In the genomic region with DNA sequence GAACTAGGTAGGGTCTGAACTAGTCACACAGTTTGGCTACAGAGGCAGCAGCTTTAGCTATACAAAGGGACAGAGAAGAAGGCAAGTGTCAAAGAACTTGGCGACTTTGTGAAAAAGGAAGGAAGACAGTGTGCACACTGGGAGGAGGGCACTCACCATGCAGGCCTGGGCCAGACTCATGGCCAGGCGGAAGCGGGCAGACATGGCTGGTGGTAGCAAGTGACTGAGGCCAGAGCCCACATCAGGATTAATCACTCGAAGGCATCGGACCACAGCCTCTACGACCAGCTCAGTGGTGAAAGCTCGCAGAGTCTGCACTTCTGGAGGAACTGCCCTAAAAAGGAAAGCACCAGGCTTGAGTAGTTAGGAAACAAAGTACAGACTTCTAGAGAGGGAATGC, we compare ENCODE assay signal across 13 mouse cellular contexts. TPM values are rescaled to one million over a fixed set of nuclear protein-coding genes. Genes with fewer than 3 reads are reported as not detected.
DNase-seq lines count a peak whose midpoint lies in the region; ATAC-seq lines count a peak whose summit lies in the region.
"Had no signal": no experiment of that assay in that cellular context is flagged by ENCODE, and none has a peak within 500 bp of the region (broad histone marks: within the 10 kb centered on the region; RNA-seq: fewer than 3 reads in every experiment).

No protein-coding gene starts in this region.

- peaks cover 11% of the 10 kb centered on the region; the same call in 1 of the 2 replicates for H3K27me3 ChIP-seq in heart, embryonic 13.5 days (replicated peaks)
- H3K27me3 ChIP-seq in midbrain, embryonic 12.5 days, result no peaks in the 10 kb centered on the region
- no peaks in the 10 kb centered on the region for H3K27me3 ChIP-seq in midbrain, embryonic 15.5 days (replicated peaks)
- H3K27me3 ChIP-seq in limb, embryonic 13.5 days, result 0 out of 2 replicates have a peak, but pooled peaks cover 3% of the 10 kb centered on the region
- no peaks in the 10 kb centered on the region for H3K27me3 ChIP-seq in stomach, embryonic 15.5 days (replicated peaks)

- no peak overlapping the region for H3K4me3 ChIP-seq in heart, embryonic 13.5 days
- no peak overlapping the region for H3K4me3 ChIP-seq in midbrain, embryonic 12.5 days
- H3K4me3 ChIP-seq in midbrain, embryonic 15.5 days, result no peak overlapping the region
- H3K4me3 ChIP-seq in limb, embryonic 13.5 days, result 0 out of 2 replicates have a peak overlapping the region, but pooled peaks have one; percentile 48
- 0 out of 2 replicates have a peak overlapping the region, but pooled peaks have one; percentile 50 for H3K4me3 ChIP-seq in stomach, embryonic 15.5 days (replicated peaks)

- H3K4me1 ChIP-seq in heart, embryonic 13.5 days, result no peaks in the 10 kb centered on the region
- H3K4me1 ChIP-seq in midbrain, embryonic 12.5 days, result no peaks in the 10 kb centered on the region
- peaks cover 11% of the 10 kb centered on the region; the same call in 1 of the 2 replicates for H3K4me1 ChIP-seq in midbrain, embryonic 15.5 days
- H3K4me1 ChIP-seq in limb, embryonic 13.5 days, result no peaks in the 10 kb centered on the region; the same call in 1 of the 2 replicates
- H3K4me1 ChIP-seq in stomach, embryonic 15.5 days, result no peaks in the 10 kb centered on the region

- intact Hi-C loops in heart, postnatal 10 days (cut with DNase I), result no loop called here

- peaks cover 10% of the 10 kb centered on the region; the same call in 1 of the 2 replicates for H3K36me3 ChIP-seq in heart, embryonic 13.5 days
- H3K36me3 ChIP-seq in midbrain, embryonic 12.5 days, result peaks cover 8% of the 10 kb centered on the region; the same call in 1 of the 2 replicates
- H3K36me3 ChIP-seq in midbrain, embryonic 15.5 days (replicated peaks), result no peaks in the 10 kb centered on the region
- peaks cover 4% of the 10 kb centered on the region for H3K36me3 ChIP-seq in limb, embryonic 13.5 days
- H3K36me3 ChIP-seq in stomach, embryonic 15.5 days, result no peaks in the 10 kb centered on the region

- no peak overlapping the region for H3K27ac ChIP-seq in heart, embryonic 13.5 days (replicated peaks)
- no peak overlapping the region for H3K27ac ChIP-seq in midbrain, embryonic 12.5 days (replicated peaks)
- no peak overlapping the region for H3K27ac ChIP-seq in midbrain, embryonic 15.5 days
- H3K27ac ChIP-seq in limb, embryonic 13.5 days, result no peak overlapping the region
- H3K27ac ChIP-seq in stomach, embryonic 15.5 days, result no peak overlapping the region

- WGBS in heart, embryonic 13.5 days, result 77% methylated on average over 7 of the region's 7 CpGs
- WGBS in midbrain, embryonic 12.5 days, result 92% methylated on average over 7 of the region's 7 CpGs
- WGBS in midbrain, embryonic 15.5 days, result 93% methylated on average over 7 of the region's 7 CpGs
- WGBS in limb, embryonic 13.5 days, result 85% methylated on average over 7 of the region's 7 CpGs
- 85% methylated on average over 7 of the region's 7 CpGs for WGBS in stomach, embryonic 15.5 days

- H3K9ac ChIP-seq in heart, embryonic 13.5 days, result 0 out of 2 replicates have a peak overlapping the region, but pooled peaks have one; percentile 37
- H3K9ac ChIP-seq in midbrain, embryonic 12.5 days (replicated peaks), result no peak overlapping the region
- H3K9ac ChIP-seq in midbrain, embryonic 15.5 days, result no peak overlapping the region
- H3K9ac ChIP-seq in limb, embryonic 13.5 days, result no peak overlapping the region
- no peak overlapping the region for H3K9ac ChIP-seq in stomach, embryonic 15.5 days

- no peak for DNase-seq in heart, postnatal 10 days
- no peak for DNase-seq in layer of hippocampus, postnatal 25 days (ENCODE audit: extremely low spot score in 1 of 2, low spot score in 1 of 2)
- no peak for DNase-seq in testis, postnatal 10 days (ENCODE audit: low spot score)
- DNase-seq: cerebellum, adult 9-11 months; gastrocnemius, postnatal 25 days; kidney, postnatal 4 days; lung, postnatal 4 days had no signal

- no peak for ATAC-seq in heart, embryonic 13.5 days (ENCODE audit: extremely low read depth, insufficient number of reproducible peaks, low FRiP score, low TSS enrichment)
- ATAC-seq in midbrain, embryonic 12.5 days (ENCODE audit: low FRiP score, low read depth), result no peak
- ATAC-seq in midbrain, embryonic 15.5 days (replicated peaks), result no peak
- ATAC-seq in limb, embryonic 13.5 days (ENCODE audit: low FRiP score, low read depth), result no peak
- no peak for ATAC-seq in stomach, embryonic 15.5 days (ENCODE audit: insufficient read depth, low FRiP score, low read depth)
- ATAC-seq: CD4-positive, CD25-positive, alpha-beta regulatory T cell, adult 4 months had no signal

- H3K9me3 ChIP-seq in heart, embryonic 13.5 days, result no peaks in the 10 kb centered on the region
- no peaks in the 10 kb centered on the region for H3K9me3 ChIP-seq in midbrain, embryonic 12.5 days
- H3K9me3 ChIP-seq in midbrain, embryonic 15.5 days, result no peaks in the 10 kb centered on the region
- no peaks in the 10 kb centered on the region for H3K9me3 ChIP-seq in limb, embryonic 13.5 days
- no peaks in the 10 kb centered on the region for H3K9me3 ChIP-seq in stomach, embryonic 15.5 days

- peak overlapping the region; percentile 69 for H3K4me2 ChIP-seq in heart, embryonic 13.5 days
- peak overlapping the region; percentile 52; the same call in 1 of the 2 replicates for H3K4me2 ChIP-seq in midbrain, embryonic 12.5 days (replicated peaks)
- no peak overlapping the region for H3K4me2 ChIP-seq in midbrain, embryonic 15.5 days
- peak overlapping the region; percentile 61 for H3K4me2 ChIP-seq in limb, embryonic 13.5 days (replicated peaks)
- H3K4me2 ChIP-seq in stomach, embryonic 15.5 days, result no peak overlapping the region

RNA-seq across cellular contexts. Expression of gene Ccdc22, which starts 1.3 kb away (rescaled TPM):
- polyA plus RNA-seq in heart, embryonic 13.5 days (2015; fragmentation: Nextera tagmentation; extraction: Ambion mirVana), result 18.2 and 20.0 TPM in 2 replicates
- total RNA-seq in heart, postnatal 10 days (2021), result 10 to 100 TPM; 11.4 to 12.4 TPM
- 30.3 and 30.8 TPM in 2 replicates for polyA plus RNA-seq in midbrain, embryonic 12.5 days (2016; fragmentation: Nextera tagmentation; extraction: Ambion mirVana)
- 33.0 and 34.4 TPM in 2 replicates for polyA plus RNA-seq in midbrain, embryonic 15.5 days (2015; fragmentation: Nextera tagmentation; extraction: Ambion mirVana)
- 27.9 and 29.6 TPM in 2 replicates for polyA plus RNA-seq in limb, embryonic 13.5 days (2015; fragmentation: Nextera tagmentation; extraction: Ambion mirVana)
- 28.0 and 29.0 TPM in 2 replicates for polyA plus RNA-seq in stomach, embryonic 15.5 days (2015; fragmentation: Nextera tagmentation; extraction: Ambion mirVana)
- total RNA-seq in layer of hippocampus, postnatal 25 days (2021), result 10 to 100 TPM; 20.9 to 25.2 TPM

RNA-seq across cellular contexts. Expression of gene Cacna1f, which starts 2.9 kb away (rescaled TPM):
- not detected in 2 replicates for polyA plus RNA-seq in heart, embryonic 13.5 days (2015; fragmentation: Nextera tagmentation; extraction: Ambion mirVana)
- total RNA-seq in heart, postnatal 10 days (2021), result not detected
- polyA plus RNA-seq in midbrain, embryonic 12.5 days (2016; fragmentation: Nextera tagmentation; extraction: Ambion mirVana), result not detected in 2 replicates
- 0.13 and 0.27 TPM in 2 replicates for polyA plus RNA-seq in midbrain, embryonic 15.5 days (2015; fragmentation: Nextera tagmentation; extraction: Ambion mirVana)
- 0.04 TPM in 1 of 2 replicates, not detected in the other for polyA plus RNA-seq in limb, embryonic 13.5 days (2015; fragmentation: Nextera tagmentation; extraction: Ambion mirVana)
- polyA plus RNA-seq in stomach, embryonic 15.5 days (2015; fragmentation: Nextera tagmentation; extraction: Ambion mirVana), result 0.04 TPM in 1 of 2 replicates, not detected in the other
- not detected for total RNA-seq in layer of hippocampus, postnatal 25 days (2021)
- total RNA-seq: gastrocnemius, postnatal 25 days had no signal
- polyA plus RNA-seq: CD4-positive, CD25-positive, alpha-beta regulatory T cell, adult 4 months had no signal

RNA-seq across cellular contexts. Expression of gene Ppp1r3f, which starts 29.9 kb away (rescaled TPM):
- polyA plus RNA-seq in heart, embryonic 13.5 days (2015; fragmentation: Nextera tagmentation; extraction: Ambion mirVana), result 1.4 and 1.8 TPM in 2 replicates
- 1 to 10 TPM; 1.9 to 2.1 TPM for total RNA-seq in heart, postnatal 10 days (2021)
- 4.9 and 5.7 TPM in 2 replicates for polyA plus RNA-seq in midbrain, embryonic 12.5 days (2016; fragmentation: Nextera tagmentation; extraction: Ambion mirVana)
- 7.5 and 8.1 TPM in 2 replicates for polyA plus RNA-seq in midbrain, embryonic 15.5 days (2015; fragmentation: Nextera tagmentation; extraction: Ambion mirVana)
- polyA plus RNA-seq in limb, embryonic 13.5 days (2015; fragmentation: Nextera tagmentation; extraction: Ambion mirVana), result 1.6 and 2.3 TPM in 2 replicates
- 1.6 and 2.0 TPM in 2 replicates for polyA plus RNA-seq in stomach, embryonic 15.5 days (2015; fragmentation: Nextera tagmentation; extraction: Ambion mirVana)
- total RNA-seq in layer of hippocampus, postnatal 25 days (2021), result 10 to 100 TPM; 17.4 to 17.8 TPM

RNA-seq across cellular contexts. Expression of gene Foxp3, which starts 30.6 kb away (rescaled TPM):
- 0.19 TPM in 1 of 2 replicates, not detected in the other for polyA plus RNA-seq in heart, embryonic 13.5 days (2015; fragmentation: Nextera tagmentation; extraction: Ambion mirVana)
- total RNA-seq in heart, postnatal 10 days (2021), result under 1 TPM; 0.25 to 0.45 TPM
- 0.09 and 0.13 TPM in 2 replicates for polyA plus RNA-seq in midbrain, embryonic 12.5 days (2016; fragmentation: Nextera tagmentation; extraction: Ambion mirVana)
- polyA plus RNA-seq in midbrain, embryonic 15.5 days (2015; fragmentation: Nextera tagmentation; extraction: Ambion mirVana), result 0.10 TPM in 1 of 2 replicates, not detected in the other
- 0.08 and 0.09 TPM in 2 replicates for polyA plus RNA-seq in limb, embryonic 13.5 days (2015; fragmentation: Nextera tagmentation; extraction: Ambion mirVana)
- 0.04 and 0.12 TPM in 2 replicates for polyA plus RNA-seq in stomach, embryonic 15.5 days (2015; fragmentation: Nextera tagmentation; extraction: Ambion mirVana)
- under 1 TPM in 1 of 2 experiments, not detected in 1; 0.21 TPM for total RNA-seq in layer of hippocampus, postnatal 25 days (2021)

RNA-seq across cellular contexts. Expression of gene Syp, which starts 34.3 kb away (rescaled TPM):
- 0.55 and 0.75 TPM in 2 replicates for polyA plus RNA-seq in heart, embryonic 13.5 days (2015; fragmentation: Nextera tagmentation; extraction: Ambion mirVana)
- total RNA-seq in heart, postnatal 10 days (2021), result 1 to 10 TPM in 1 of 2 experiments, under 1 TPM in 1; 0.57 to 1.9 TPM
- polyA plus RNA-seq in midbrain, embryonic 12.5 days (2016; fragmentation: Nextera tagmentation; extraction: Ambion mirVana), result 39.9 and 40.8 TPM in 2 replicates
- 176 and 179 TPM in 2 replicates for polyA plus RNA-seq in midbrain, embryonic 15.5 days (2015; fragmentation: Nextera tagmentation; extraction: Ambion mirVana)
- 0.93 and 1.4 TPM in 2 replicates for polyA plus RNA-seq in limb, embryonic 13.5 days (2015; fragmentation: Nextera tagmentation; extraction: Ambion mirVana)
- polyA plus RNA-seq in stomach, embryonic 15.5 days (2015; fragmentation: Nextera tagmentation; extraction: Ambion mirVana), result 7.3 and 7.5 TPM in 2 replicates
- total RNA-seq in layer of hippocampus, postnatal 25 days (2021), result 1,000 to 10,000 TPM; 1,873 to 2,127 TPM

Comparison
In these comparisons a context has a peak if more than half of its experiments do, and no peak if none do; other contexts are left out.
1. H3K4me2 ChIP-seq: peak in heart, embryonic 13.5 days (single experiment), midbrain, embryonic 12.5 days (single experiment) and limb, embryonic 13.5 days (single experiment); none in midbrain, embryonic 15.5 days (single experiment) and stomach, embryonic 15.5 days (single experiment).
2. H3K4me3 ChIP-seq: peak in limb, embryonic 13.5 days (single experiment) and stomach, embryonic 15.5 days (single experiment); none in heart, embryonic 13.5 days (single experiment), midbrain, embryonic 12.5 days (single experiment) and midbrain, embryonic 15.5 days (single experiment).